Mouse (Mus musculus): Measurements from ENCODE around the gene Etfbkmt.

DNA sequence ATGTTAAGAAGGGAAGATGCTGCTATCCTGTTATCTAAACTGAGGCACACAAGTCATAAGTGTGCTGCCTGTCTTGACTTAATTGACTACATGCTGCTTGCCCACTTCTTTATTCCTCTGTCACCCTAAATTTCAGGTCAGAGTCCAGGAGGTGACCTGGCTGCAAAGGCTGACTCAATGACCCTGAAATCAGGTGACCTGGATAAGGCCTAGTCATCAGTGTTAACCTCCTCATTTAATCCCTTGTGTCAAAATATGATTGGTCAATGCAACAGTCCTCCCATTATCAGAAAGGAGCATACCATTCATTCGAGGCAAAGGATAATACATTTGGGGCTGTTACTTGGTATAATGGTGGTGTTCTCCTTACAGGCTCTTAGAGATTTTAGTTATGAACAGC, at the start of gene Etfbkmt:
- TF ChIP-seq TAL1 (IDR thresholded peaks at IDR 0.05; ENCODE audit: low read length) (no peak), GATA1 (IDR thresholded peaks at IDR 0.05; ENCODE audit: low read length) (no peak)
